Mouse (Mus musculus) liver, adult 2 months (tissue): ENCODE measurements around the gene Fbxo36. TPM values are rescaled to one million over a fixed set of nuclear protein-coding genes. Genes with fewer than 3 reads are reported as not detected.

ENCODE experiments used
- DNase-seq: peaks from one replicate; pipeline ENCODE4 v3.0.0-alpha.2; 2011; ENCODE audit warnings: low read depth, low spot score; ENCODE audit errors: extremely low read depth
- H3K27ac ChIP-seq: fragments of 200-500 bp; replicated peaks from 2 replicates; pipeline ENCODE4 v1.5.1; 2012; ENCODE audit warnings: low read depth, mild to moderate bottlenecking, control low read depth, inconsistent platforms, low read length; ENCODE audit not compliant: insufficient read depth
- H3K27me3 ChIP-seq: fragments of 200-500 bp; 2 replicates; pipeline ENCODE4 v1.6.1; 2012; ENCODE audit warnings: mild to moderate bottlenecking, moderate library complexity, low read length, inconsistent platforms; ENCODE audit not compliant: control insufficient read depth, insufficient read depth
- H3K36me3 ChIP-seq: fragments of 200-500 bp; 2 replicates; pipeline ENCODE4 v1.6.1; 2012; ENCODE audit warnings: low read length, inconsistent platforms; ENCODE audit not compliant: control insufficient read depth, insufficient read depth
- H3K4me1 ChIP-seq: fragments of 200-500 bp; 2 replicates; pipeline ENCODE4 v1.6.1; 2011; ENCODE audit warnings: low read length; ENCODE audit not compliant: control insufficient read depth, insufficient read depth
- H3K4me3 ChIP-seq: fragments of 200-500 bp; 2 replicates; pipeline ENCODE4 v1.5.1; 2011; ENCODE audit warnings: low read depth, mild to moderate bottlenecking, control low read depth, low read length, moderate library complexity; ENCODE audit not compliant: insufficient read depth
- H3K79me2 ChIP-seq: fragments of 200-500 bp; 2 replicates; pipeline ENCODE4 v1.6.1; 2012; ENCODE audit warnings: inconsistent platforms, mild to moderate bottlenecking, low read length, moderate library complexity; ENCODE audit not compliant: control insufficient read depth, insufficient read depth
- H3K9ac ChIP-seq: fragments of 200-500 bp; 2 replicates; pipeline ENCODE4 v1.6.1; 2012; ENCODE audit warnings: low read depth, mild to moderate bottlenecking, control low read depth, inconsistent platforms, low read length
- CTCF ChIP-seq: fragments of 200-500 bp; IDR thresholded peaks from 2 replicates; pipeline ENCODE4 v1.5.1; 2011; ENCODE audit warnings: low read depth, low read length, control low read depth
- POLR2A ChIP-seq: fragments of 200-500 bp; IDR thresholded peaks from 2 replicates; pipeline ENCODE4 v1.6.1; 2011; ENCODE audit warnings: low read length, control low read depth; ENCODE audit not compliant: insufficient read depth; ENCODE audit errors: extremely low read depth
- WGBS: fragments of 180-500 bp; shearing (Covaris S2); methylation state at CpG from one replicate; pipeline ENCODE4 v1.1.7; 2018; 5-methylcytosine and 5-hydroxymethylcytosine counted together
- polyA plus RNA-seq: library from polyadenylated mRNA; depleted of rRNA; stranded (reverse); fragments of >200 nt; gene quantifications from 2 replicates; pipeline ENCODE4 v1.2.3, GENCODE M21; 2012
- total RNA-seq: library from RNA; depleted of rRNA; stranded (reverse); fragments of >200 nt; gene quantifications from 2 replicates; pipeline ENCODE4 v1.2.3, GENCODE M21; 2014

Fbxo36 gene
- total and polyA plus RNA-seq, 2 experiments, result 5.6 to 6.8 TPM

- no peak for DNase-seq
- no peak overlapping the region for H3K27ac ChIP-seq
- H3K9ac ChIP-seq, result no peak overlapping the region
- no peaks in the 10 kb centered on the region for H3K36me3 ChIP-seq
- 93% methylated on average over 6 of the region's 6 CpGs for WGBS
- no peaks in the 10 kb centered on the region for H3K79me2 ChIP-seq
- no peaks in the 10 kb centered on the region for H3K4me1 ChIP-seq
- no peaks in the 10 kb centered on the region for H3K27me3 ChIP-seq
- no peak overlapping the region for H3K4me3 ChIP-seq
- peak; percentile 44; the same call in 1 of the 2 replicates for TF ChIP-seq CTCF
- TF ChIP-seq POLR2A, result no peak
These were observed 46.3 kb downstream of the Fbxo36 start for GRCm38 (mm10) chr1:84885921-84886320.

DNA sequence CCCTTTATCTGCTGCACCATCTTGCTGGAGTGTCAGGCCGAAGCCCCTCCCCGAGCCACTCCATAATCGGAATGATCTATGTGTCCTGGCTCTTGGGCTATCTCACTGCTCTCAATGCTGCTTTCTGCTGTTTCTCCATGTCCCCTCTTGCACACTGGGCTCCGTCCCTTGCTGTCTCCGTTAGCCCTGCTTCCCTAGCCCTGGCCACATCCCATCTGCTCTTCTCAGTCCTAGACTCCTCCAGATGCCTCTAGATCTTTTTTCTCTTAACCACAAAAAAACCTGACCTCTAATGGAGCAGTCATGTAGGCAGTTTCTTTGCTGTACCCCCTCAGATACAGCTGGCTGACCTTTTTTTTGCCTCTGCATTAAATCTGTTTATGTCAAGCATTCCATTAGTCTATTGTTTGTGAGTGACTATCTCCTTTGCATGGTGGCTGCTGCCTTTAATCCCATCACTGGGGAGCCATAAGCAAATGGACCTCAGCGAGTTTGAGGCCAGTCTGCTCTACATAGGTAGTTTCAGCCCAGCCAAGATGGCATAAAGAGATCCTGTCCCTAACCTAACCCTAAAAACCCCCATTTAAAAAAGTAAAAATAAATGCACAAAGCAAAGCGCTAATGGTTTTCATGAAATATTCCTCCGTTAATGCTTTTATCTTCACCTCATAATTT is 49.8 kb downstream of the Fbxo36 start:
- no peaks in the 10 kb centered on the region for H3K36me3 ChIP-seq
- no peak overlapping the region for H3K4me3 ChIP-seq
- 84% methylated on average over 8 of the region's 8 CpGs for WGBS
- H3K79me2 ChIP-seq, result no peaks in the 10 kb centered on the region
- no peak for TF ChIP-seq POLR2A
- TF ChIP-seq CTCF, result no peak
- no peak overlapping the region for H3K27ac ChIP-seq
- no peak for DNase-seq
- no peak overlapping the region for H3K9ac ChIP-seq
- no peaks in the 10 kb centered on the region for H3K27me3 ChIP-seq
- H3K4me1 ChIP-seq, result no peaks in the 10 kb centered on the region

DNA sequence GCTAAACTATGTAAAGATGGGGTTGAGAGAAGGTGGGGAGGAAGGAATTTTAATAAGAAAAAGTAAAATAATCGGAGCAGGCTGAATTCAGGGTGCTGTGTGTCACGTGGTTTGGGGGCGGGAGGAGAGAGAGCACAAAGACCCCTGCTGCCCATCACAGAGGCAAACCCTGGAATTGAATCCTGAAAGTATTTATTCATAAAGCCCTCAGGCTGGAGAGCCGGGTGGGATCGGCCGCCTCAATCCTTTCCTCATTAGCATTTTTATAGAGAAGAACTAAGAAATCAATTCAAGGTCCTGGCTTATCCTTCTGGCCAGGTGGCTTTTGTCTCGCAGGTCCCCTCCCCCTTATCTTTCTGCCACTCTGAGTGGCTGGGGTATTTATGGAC is 50.4 kb downstream of the Fbxo36 start:
- WGBS, result 75% methylated on average over 7 of the region's 7 CpGs
- Histone ChIP-seq H3K9ac (no peak overlapping the region), H3K4me3 (no peak overlapping the region), H3K79me2 (no peaks in the 10 kb centered on the region), H3K36me3 (no peaks in the 10 kb centered on the region), H3K27me3 (no peaks in the 10 kb centered on the region), H3K27ac (no peak overlapping the region), H3K4me1 (no peaks in the 10 kb centered on the region)
- TF ChIP-seq POLR2A (no peak), CTCF (no peak)
- no peak for DNase-seq

DNA sequence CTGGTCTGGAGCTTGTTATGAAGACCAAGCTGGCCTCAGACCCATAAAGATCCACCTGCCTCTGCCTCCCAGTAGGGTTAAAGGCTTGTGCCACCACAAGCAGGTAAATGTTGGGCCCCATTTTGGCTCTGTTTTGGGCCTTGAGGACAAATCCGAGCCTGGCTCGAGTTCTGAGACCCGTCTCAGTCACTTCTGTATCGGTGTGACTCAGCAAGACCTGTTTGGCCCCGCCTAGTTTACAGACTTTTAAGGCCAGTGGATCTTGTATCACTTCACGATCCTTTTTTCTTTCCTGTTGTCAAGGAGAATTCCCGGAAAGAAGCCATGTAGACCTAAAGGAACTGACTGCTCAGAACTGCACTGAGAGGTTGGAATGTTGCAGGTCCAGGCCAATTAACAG is 50.9 kb downstream of the Fbxo36 start:
- Histone ChIP-seq H3K9ac (no peak overlapping the region), H3K27ac (no peak overlapping the region), H3K4me3 (no peak overlapping the region), H3K79me2 (no peaks in the 10 kb centered on the region), H3K27me3 (no peaks in the 10 kb centered on the region), H3K4me1 (no peaks in the 10 kb centered on the region), H3K36me3 (no peaks in the 10 kb centered on the region)
- DNase-seq, result no peak
- TF ChIP-seq CTCF (no peak), POLR2A (no peak)
- WGBS, result 91% methylated on average over 7 of the region's 7 CpGs

GRCm38 (mm10) chr1:84891746-84892145 is 52.1 kb downstream of the Fbxo36 start:
- no peaks in the 10 kb centered on the region for H3K79me2 ChIP-seq
- H3K9ac ChIP-seq, result no peak overlapping the region
- no peak overlapping the region for H3K27ac ChIP-seq
- TF ChIP-seq POLR2A (no peak), CTCF (no peak)
- WGBS, result 85% methylated on average over 9 of the region's 9 CpGs
- no peak for DNase-seq
- no peak overlapping the region for H3K4me3 ChIP-seq
- no peaks in the 10 kb centered on the region for H3K27me3 ChIP-seq
- H3K36me3 ChIP-seq, result no peaks in the 10 kb centered on the region
- H3K4me1 ChIP-seq, result no peaks in the 10 kb centered on the region

DNA sequence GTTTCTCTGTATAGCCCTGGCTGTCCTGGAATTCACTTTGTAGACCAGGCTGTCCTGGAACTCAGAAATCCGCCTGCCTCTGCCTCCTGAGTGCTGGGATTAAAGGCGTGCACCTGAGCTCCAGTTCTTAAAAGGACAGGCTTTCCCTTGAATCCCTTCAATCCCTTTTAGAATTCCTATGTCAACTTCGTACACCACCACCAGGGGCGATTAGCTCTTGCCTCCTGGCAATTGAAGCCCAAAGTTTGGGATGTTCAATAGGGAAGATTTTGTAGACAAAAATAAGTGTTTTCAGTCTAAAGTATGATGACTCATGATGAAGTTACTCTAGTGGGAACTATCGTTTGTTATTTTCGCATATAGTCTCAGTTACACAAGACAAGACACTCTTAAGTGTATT is 57.7 kb downstream of the Fbxo36 start:
- TF ChIP-seq CTCF (no peak), POLR2A (no peak)
- H3K79me2 ChIP-seq, result no peaks in the 10 kb centered on the region

More for the DNA sequence above, 57.7 kb downstream of the Fbxo36 start:
- WGBS, result 83% methylated on average over 6 of the region's 6 CpGs
- no peak for DNase-seq
- Histone ChIP-seq H3K27ac (no peak overlapping the region), H3K4me3 (no peak overlapping the region), H3K4me1 (no peaks in the 10 kb centered on the region), H3K36me3 (no peaks in the 10 kb centered on the region), H3K27me3 (no peaks in the 10 kb centered on the region), H3K9ac (no peak overlapping the region)
